Mouse (Mus musculus): Measurements from ENCODE around the gene Fmnl2.

GRCm38 (mm10) chr2:53053714-53054113, 196.1 kb downstream of the Fmnl2 start:
- TF ChIP-seq POLR2A (IDR thresholded peaks at IDR 0.05; ENCODE audit: insufficient read depth, low read depth, low read length): no peak
- TF ChIP-seq CTCF (IDR thresholded peaks at IDR 0.05; ENCODE audit: insufficient read depth, low read depth, low read length): no peak
